Mouse (Mus musculus) R1 (cell line): Measurements from ENCODE around the gene Ulk4.

ENCODE experiments used
- DNase-seq: peaks from one replicate; pipeline ENCODE4 v3.0.0-alpha.2; 2018; ENCODE audit warnings: low read depth, low spot score

Ulk4 gene

DNA sequence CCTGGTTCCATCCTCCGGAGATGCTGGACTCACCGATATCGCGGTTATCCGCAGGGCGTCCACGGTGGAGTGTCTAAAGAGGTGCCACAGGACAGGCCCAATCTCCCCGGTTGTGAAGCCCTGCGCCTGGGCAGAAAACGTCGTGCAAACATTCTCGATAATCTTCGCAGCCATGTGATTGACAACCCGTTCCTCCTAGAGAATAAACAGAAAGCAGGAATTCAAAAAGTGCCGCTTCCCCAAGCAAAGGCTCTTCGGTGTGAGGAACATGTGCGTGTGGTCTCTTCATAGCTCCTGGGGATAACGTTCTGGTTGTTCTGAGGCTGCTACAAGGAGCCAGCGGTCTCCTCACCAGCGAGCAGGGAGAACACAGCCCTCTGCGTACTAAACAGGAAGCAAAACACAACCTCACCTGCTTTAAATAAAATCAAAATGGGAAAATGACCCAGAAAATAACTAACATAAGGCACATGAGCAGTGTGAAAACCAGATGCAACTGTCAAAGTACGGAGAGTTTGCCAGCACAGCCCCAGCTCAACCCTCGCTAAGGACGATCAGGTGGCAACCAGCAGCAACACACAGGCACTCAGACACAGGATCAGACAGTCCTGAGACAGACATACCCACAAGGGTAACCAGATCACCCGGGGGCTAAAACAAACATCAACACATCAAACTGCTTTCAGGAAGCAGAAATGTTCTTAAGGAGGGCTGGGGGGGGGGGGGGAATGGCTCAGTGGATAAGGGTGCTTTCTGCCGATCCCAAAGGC is 84.2 kb downstream of the Ulk4 start:
- DNase-seq: no peak

DNA sequence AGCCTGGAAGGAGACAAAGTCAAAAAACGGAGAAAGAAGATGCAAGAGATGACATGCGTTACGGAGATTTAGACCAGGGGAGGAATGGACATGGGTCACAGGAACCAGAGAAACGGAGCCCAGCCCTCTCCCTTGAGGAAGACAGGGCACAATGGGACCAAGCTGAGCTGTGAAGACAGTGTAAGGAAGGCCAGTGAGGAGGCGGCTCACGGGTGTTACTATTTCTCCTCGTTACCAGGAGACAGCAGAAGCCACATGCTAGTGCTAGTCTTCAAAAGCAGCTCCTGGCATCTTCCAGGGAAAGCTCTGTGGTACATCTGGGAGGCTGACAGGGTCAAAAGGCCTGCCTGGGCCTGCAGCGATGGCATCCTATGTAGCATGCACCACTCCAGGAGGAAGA is 89.2 kb downstream of the Ulk4 start:
- DNase-seq: no peak

DNA sequence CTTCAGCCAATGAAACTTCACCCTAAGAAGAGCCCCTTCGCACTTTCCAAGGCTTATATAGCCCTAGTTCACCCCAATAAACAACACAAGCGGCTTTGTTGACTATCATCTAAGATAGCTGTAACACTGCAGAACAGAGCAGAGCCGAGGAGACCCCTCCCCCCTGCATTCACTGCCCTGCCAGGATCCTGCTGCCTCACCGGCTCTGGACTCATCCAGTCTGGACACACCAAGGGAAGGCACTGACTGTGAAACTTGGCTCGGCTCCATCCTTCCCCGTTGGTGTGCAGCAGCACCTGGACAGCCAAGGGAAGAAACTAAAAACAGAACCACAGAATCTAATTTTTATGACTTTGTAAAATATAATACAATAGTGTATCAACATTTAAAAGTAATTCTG is 91.2 kb downstream of the Ulk4 start:
- DNase-seq: no peak

DNA sequence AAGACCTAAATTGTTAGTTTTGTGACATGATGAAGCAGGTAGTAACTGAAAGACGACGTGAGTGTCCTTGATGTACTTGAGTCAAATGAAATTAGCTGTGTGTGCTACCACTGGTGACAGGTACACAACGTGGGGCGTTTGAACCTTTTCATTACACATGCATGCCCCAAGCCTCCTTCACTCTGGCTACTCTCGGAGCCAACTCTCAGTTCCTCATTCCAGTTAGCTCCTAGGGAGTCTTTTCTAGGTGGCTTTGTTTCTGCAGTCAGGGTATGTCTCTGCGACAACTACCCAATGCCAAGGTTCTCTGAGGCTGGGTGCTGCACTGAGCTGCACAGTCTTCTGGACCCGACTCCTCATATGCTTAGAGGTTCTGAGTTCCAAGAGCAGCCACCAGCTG is 100.6 kb downstream of the Ulk4 start:
- no peak for DNase-seq

DNA sequence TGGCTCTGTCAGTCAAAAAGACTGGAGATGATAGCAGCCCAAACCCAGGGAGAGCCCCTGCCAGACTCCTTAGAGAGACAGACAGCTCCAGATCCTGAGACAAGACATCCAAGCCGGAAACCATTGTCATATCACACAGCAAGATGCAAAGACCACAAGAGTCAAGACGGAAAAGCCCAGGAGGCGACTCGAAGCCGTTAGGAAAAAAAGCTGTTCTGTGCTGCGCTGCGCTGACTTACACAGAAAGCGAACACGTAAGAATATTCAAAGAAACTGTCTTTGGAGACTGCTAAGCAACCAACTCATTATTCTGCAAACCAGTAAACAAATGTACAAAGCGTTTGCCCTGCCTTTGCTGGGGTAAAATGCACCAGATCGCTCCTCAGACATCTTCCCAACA is 101.8 kb downstream of the Ulk4 start:
- no peak for DNase-seq

DNA sequence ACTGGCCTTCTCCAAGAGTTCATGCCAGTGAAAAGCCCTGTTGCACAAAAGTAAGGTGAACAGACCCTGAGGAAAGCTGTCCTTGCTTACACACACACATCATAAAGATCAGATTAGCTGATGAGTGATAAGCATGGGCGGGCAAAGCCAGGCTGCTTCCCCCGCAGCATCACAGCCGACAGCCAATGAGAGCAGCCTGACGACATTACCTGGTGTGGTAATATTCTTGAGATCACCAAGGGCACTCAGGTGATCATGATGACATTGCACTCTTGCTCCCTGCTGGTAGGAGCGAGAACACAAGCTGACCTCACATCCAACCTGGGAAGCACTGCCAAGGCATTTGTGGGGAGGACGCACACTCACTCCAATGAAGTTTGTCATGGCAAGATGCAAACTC is 104.9 kb downstream of the Ulk4 start:
- no peak for DNase-seq

DNA sequence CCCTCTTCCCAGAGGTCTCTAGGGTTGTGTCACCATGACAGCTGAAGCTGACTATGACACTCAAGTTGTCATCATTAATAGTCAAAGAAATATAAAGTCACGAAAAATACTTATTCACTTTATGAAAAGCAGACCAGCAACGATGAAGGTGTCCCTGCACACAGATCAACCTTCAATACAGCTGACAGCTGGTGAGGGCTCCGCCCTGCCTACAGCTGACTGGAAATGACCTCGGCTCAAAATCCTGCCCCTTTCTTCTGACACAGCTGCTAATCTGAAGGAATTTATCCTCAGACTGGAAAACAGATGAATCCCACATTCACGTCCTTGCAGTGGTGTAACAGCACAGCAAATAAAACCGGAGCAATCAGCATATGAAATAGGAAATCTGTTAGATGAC is 105.4 kb downstream of the Ulk4 start:
- no peak for DNase-seq

DNA sequence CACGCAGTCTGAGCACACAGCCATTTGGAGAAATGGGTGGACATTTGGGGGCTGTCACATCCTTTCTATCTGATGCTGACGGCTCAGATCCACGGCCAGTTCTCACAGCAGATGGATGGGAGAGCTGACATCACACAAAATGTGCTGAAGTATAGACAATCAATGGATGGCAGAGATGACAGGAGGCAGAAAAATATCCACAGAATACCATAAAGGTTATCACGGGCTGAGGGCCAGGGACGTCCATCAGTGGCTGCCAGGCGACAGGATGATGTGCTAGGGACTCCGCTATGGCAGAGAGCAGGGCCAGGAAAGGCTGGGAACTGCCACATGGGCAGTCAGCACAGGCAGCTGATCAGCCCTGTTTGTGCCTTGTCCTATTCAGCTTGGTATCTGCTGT is 112.4 kb downstream of the Ulk4 start:
- DNase-seq: no peak

DNA sequence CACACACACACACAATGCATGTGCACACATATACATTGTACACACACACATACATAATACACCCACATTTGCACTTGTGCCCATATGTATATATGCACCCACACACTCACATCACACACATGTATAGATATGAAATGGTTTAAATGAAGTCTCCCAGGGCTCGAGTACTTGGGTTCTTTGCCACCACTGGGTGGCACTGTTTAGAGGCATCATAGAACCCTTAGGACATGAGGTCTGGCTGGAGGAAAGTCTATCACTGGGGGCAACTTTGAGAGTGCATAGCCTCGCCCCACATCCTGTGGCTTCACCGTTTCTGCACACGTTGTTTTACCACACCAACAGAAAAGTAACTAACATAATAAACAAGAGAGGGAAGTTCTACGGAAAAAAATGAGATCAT is 114.2 kb downstream of the Ulk4 start:
- peak; percentile 50 for DNase-seq

DNA sequence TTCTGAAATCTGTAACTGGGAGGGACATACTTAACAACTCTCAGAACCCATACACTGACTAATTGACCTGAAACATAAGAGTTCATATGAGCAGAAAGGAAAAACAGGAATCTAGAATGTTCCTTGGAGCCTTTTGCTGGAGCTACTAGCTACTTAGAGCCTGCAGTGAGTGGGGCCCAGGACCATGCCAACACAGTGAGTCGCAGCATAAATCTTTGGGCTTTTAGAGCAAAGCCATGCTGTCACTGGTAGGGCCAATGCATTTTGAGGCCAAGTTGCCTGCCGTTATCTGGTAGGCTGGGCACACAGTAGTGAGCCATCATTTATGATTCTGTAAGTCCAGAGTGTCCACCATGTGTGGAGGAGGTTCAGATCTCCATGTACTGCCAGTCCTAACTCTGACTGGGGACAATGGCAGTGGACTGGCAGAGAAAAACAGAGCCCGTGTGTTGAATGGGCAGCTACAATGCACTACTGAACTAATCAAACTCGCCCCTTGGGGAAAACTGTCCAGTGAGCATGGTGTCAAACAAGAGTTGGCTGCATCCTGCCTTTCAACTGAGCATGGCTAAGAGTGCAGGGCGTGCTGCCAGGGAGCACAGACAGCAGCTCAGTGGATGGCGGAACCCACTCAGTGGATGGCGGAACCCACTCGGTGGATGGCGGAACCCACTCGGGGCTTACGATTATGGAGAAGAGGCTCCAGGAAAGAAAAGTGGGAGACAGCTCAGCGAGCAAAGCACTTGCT is 115.0 kb downstream of the Ulk4 start:
- DNase-seq: no peak

DNA sequence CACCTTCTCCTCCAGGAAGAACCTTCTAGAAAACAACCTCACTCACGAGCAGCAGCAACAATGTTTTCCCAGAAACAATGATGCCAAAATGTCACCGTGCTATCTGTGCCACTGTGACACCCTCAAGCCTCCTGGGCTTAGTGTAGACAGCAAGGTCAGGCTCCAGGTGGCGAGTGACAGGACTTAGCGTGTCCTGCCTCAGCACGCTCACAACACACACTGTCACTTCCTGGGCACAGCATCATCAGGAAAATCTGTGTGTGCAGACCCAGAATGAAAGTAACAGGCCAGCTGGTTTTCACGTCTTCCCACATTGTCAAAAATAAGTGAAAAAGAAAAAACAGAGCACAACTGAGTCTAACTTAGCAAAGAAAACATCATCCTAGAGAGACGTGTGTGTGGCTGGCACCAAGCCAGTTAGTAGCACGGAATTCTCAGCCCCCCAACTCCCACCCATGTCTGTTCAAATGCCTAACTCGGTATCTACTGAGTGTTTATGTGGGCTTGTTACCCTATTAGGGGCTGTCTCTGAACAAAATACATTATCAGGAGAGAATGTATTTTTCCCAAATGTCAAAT is 120.7 kb downstream of the Ulk4 start:
- no peak for DNase-seq

DNA sequence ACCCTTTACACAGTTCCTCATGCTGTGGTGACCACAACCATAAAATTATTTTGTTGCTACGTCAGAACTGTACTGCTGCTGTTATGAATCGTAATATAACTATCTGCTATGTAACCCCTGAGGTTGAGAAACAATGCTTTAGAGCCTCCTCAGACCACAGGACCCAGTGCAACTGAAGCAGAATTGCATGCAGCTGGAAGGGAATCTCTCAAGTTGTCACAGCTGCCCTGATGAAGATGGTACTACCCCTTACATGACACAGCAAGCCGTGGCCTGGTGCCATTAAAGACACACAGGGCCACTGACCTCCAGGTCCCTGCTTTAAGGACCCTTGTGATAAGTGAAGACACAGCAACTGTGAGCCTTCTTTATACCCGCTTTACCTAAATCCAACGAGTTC is 123.7 kb downstream of the Ulk4 start:
- DNase-seq: no peak

DNA sequence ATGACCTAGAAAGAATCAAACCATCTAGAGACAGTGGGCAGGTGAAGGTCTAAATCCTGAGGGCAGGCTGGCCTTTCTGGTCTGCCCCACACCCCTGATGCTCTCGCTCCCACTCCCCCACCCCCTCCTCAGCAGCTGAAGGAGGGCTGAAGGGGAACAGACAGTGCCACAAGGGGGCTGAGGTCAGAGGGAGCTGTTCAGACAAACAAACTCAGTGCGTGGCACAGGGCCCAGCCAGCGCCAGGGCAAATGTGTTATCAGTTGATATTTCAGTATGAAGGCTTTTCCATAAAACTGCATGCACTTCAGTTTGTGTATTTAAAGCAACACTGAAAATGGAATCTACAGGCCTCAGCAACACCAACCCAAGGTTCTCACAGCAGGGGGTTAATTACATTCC is 128.4 kb downstream of the Ulk4 start:
- DNase-seq: peak; percentile 37

DNA sequence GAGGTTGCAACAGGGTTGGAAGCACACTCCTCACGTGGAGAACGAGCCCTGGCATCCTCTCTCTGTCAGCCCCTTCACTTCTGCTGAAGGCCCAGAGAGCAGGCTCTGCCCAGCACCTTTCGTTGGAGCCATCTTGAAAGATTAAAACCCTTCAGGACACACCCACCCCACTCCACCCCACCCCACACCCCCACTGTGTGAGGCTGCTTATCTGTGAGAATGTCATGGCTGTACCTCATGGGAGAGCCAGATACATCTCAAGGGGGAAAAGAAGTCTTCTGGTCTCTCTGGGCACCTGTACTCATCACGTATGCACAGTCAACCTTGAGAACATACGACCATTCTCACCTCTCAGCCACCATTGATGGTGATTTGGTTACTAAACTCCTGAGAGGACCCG is 133.8 kb downstream of the Ulk4 start:
- no peak for DNase-seq

DNA sequence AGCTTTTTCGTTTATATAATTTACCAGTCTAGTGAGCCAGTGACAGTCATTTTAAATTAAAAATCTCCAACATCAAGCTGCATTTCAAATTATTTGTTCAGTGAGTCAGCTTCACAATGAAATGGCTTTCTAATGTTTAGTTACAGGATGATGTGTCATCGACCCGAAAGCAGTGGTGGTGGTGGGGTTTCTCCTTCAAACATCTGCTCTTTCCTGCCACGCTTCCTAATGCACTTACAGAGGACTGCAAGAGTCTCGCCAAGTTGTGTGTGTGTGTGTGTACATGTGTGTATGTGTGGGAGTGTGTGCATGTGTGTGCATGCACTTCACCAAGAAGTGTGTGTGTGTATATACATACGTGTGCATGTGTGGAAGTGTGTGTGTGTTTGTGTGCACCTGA is 144.4 kb downstream of the Ulk4 start:
- no peak for DNase-seq

DNA sequence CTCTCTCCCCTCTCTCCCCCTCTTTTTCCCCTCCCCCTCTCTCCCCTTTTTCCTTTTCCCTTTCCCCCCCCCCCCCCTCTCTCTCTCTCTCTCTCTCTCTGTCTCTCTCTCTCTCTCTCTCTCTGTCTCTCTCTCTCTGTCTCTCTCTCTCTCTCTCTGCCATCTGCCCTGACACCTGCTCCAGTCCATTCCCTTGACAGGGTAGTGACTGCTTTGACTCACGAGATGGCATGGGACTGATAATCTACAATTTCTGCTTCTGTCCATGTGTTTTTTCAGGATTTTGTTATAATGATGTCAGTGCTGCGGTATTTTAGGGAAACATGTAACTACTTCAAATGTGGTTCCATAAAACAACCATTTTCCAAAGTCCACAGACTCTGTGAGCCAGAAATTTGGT is 147.5 kb downstream of the Ulk4 start:
- DNase-seq: no peak

DNA sequence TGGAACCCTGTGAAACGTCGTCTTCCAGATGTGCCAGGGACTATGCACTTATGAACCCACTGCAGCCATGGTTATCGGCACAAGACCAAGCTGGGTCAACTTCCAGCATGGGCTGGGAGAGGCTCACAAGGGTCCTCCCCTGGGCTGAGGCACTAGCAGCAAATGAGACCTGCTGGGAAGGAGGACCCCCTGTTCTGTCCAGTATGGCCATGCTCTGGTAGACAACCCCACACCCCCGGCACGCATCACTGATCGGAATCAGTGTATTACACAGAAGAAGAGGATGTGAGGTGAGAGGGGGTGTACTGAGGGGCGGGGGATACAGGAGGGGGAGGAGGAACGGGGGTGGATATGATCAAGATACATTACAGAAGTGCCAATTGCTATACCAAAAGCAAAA is 148.1 kb downstream of the Ulk4 start:
- DNase-seq: no peak

DNA sequence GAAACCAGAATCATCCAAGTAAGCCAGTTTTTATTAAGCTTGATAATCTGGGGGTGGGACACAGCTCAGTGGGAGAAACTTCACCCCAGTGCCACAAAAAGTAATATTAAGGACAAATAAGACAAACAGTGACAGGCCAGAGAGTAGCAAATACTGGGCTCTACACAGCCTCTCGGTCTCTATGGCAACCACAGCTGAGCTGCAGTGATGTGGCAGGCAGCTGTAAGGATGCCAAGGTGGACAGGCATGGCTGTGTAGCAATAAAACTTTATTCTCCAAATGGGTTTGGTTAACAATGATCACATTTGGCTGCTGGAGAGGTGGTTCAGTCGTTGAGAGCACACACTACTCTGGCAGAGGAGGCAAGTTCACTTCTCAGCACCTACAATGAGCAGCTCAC is 150.0 kb downstream of the Ulk4 start:
- no peak for DNase-seq

DNA sequence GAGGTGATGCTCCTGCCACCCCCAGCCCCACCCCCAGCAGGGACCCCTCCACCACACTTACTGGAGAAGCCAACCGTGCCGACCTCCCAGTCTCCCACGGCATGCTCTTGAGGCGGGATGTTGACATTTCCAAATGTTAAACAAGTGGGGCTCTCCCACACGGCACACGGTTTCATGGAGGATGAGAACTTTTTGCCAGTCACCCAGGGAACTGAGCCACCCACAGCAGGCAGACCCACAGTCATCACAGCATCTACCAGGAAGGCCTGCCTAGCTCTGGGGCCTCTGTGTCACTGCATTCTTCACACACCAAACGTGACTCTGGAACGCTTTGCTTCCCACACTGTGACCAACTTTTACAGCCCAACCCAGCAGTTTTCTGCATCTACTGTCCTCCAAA is 152.3 kb downstream of the Ulk4 start:
- no peak for DNase-seq

DNA sequence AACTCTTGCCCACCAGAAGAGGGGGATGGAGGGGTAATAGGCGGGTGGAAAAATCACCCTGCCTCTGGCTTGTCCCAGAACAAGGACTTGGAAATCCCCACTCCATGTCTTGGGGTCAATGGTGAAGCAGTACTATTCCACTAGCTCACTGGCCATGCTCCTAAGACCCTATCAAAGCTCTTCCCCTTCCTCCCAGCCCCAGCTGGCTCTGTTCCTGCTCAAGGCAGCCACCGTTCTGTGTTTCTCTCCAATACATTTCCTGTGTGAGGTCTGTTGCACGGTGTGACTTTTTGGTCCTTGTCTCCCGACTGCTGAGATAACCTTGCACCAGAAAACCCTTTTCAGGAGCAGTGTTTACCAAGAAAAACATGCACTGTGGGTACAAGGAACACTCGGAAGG is 155.0 kb downstream of the Ulk4 start:
- no peak for DNase-seq

DNA sequence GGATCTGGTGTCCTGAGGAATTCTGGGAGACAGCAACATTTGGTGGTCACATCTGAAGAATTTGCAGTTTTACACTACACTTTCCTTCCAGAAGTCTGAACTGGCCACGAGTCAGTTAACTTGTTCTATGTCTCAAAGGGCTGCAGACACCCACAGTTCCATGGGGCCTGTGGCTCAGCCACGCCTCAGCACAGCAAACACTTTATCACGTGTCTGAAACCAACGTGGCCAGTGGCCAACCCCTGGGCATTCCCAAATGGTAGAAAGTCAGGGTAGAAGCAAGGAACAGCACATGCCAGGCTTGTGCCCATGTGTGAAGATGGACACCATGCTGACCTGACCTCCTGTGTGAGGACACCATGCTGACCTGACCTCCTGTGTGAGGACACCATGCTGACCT is 159.1 kb downstream of the Ulk4 start:
- no peak for DNase-seq

DNA sequence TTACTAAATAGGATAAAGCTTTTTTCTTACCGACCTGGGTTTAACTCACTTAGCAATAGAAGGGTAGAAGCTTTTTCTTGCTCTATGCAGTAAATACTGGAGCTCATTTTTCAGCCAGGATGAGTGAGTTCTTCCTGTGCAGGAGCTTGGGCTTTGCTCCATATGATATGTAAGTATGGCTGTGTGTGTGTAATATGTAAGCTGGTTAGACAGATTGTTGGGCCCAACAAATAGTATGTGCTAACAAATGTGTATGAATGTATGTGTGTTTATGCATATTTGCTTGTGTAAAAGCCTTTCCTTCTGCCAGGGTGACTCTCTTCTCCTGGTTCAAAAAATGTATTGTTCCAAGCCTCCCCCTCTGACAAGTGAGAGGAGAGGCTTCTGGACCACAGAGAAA is 164.9 kb downstream of the Ulk4 start:
- no peak for DNase-seq

DNA sequence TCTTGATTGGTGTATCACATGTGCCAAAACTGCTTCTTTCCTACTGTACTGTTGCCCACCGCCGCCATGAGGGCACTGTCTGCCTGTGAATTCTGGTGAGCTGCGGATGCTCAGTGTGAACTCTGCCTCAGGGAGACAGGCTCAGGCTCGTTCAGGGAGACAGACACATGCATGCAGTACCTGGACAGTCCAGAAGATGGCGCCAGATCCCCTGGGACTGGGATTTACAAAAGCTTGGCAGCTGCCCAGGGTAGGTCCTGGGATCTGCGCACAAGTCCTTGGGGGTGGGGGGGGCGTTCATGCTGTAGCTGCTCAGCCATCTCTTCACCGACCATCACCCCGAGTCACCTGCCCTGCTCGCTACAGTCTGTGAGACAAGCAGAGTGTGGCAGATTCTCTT is 168.9 kb downstream of the Ulk4 start:
- peak; percentile 83 for DNase-seq
